Mouse (Mus musculus): ENCODE measurements around the gene Olfr338. TPM values are rescaled to one million over a fixed set of nuclear protein-coding genes. Genes with fewer than 3 reads are reported as not detected.
"Not testable (repeated sequence)": the region's sequence is repeated elsewhere in the genome, so short reads cannot be mapped to it uniquely, and the experiment has no call there.

The Olfr338 gene
- under 1 TPM in 1 of 4 experiments, not detected in 3; 0.05 TPM for total RNA-seq (2022)

- no peak for DNase-seq (ENCODE audit: low spot score in 2 of 2)
Observed at GRCm38 (mm10) chr2:36373219-36373618, at the start of gene Olfr338. Gene Olfr338, plus strand, starts transcription at chr2:36373519.

- DNase-seq (ENCODE audit: low spot score in 2 of 2), result not testable (repeated sequence)
Observed at GRCm38 (mm10) chr2:36415174-36415573, 41.9 kb downstream of the Olfr338 start.

- DNase-seq (ENCODE audit: low spot score in 2 of 2), result not testable (repeated sequence)
Observed at GRCm38 (mm10) chr2:36415591-36415990, 42.3 kb downstream of the Olfr338 start.

GRCm38 (mm10) chr2:36418647-36419046 lies 45.3 kb downstream of the Olfr338 start, which contains the start of gene Olfr339:
Gene Olfr339, plus strand, starts transcription at chr2:36418947.
- DNase-seq (ENCODE audit: low spot score in 2 of 2), result no peak

Other genes with a start within 250 kb of the Olfr338 start
- 10 to 100 TPM; 16.5 to 19.6 (median 17.5) TPM for gene Mrrf, start 237.1 kb upstream of the Olfr338 start, total RNA-seq (2022)
- gene Rbm18, start 236.7 kb upstream of the Olfr338 start, total RNA-seq (2022), result 10 to 100 TPM; 29.7 to 36.4 (median 32.2) TPM
- 1 to 10 TPM; 2.1 to 5.4 (median 2.4) TPM for gene Ptgs1, start 143.1 kb upstream of the Olfr338 start, total RNA-seq (2022)
- not detected for gene Olfr339, start 45.4 kb downstream of the Olfr338 start, total RNA-seq (2022)
- gene Olfr340, start 79.1 kb downstream of the Olfr338 start, total RNA-seq (2022), result not detected
- gene Olfr341, start 108.9 kb downstream of the Olfr338 start, total RNA-seq (2022), result not detected
- gene Olfr342, start 151.5 kb downstream of the Olfr338 start, total RNA-seq (2022), result not detected
- not detected for gene Olfr344, start 193.1 kb downstream of the Olfr338 start, total RNA-seq (2022)